Mouse (Mus musculus) neural tube, embryonic 10.5 days (tissue): ENCODE results near the gene Gm11757.
"Not testable (repeated sequence)": the region's sequence is repeated elsewhere in the genome, so short reads cannot be mapped to it uniquely, and the experiment has no call there.

Source experiments
- DNase-seq: peaks from one replicate; pipeline ENCODE4 v3.0.0-alpha.2; 2017; ENCODE audit warnings: low spot score; ENCODE audit errors: extremely low spot score

Gm11757 gene

DNA sequence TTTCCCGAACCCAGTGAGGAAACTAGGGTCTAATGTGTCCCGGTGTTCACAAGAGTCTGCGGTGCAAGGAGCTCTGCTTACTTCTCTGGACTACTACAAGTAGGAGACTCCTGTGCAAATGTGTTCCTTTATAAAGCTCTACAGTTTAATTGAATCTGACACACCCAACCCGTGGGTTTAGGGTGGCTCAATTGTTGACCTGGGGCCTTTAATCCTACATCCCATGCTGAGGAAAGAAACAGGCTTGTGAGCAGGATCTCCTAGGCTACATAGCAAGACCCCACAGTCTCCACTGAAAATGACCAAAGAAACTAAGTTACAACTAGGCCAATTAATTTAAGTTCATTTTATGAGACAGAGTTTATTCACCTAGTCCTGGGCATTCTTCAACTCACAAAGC, at the start of gene Gm11757:
Gene Gm11757, minus strand, starts transcription at position 101 of the 400 bp plus-strand sequence.
- not testable (repeated sequence) for DNase-seq

DNA sequence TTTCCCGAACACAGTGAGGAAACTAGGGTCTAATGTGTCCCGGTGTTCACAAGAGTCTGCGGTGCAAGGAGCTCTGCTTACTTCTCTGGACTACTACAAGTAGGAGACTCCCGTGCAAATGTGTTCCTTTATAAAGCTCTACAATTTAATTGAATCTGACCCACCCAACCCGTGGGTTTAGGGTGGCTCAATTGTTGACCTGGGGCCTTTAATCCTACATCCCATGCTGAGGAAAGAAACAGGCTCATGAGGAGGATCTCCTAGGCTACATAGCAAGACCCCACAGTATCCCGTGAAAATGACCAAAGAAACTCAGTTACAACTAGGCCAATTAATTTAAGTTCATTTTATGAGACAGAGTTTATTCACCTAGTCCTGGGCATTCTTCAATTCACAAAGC, 29.7 kb upstream of the Gm11757 start, which contains the start of gene Gm11756:
Gene Gm11756, minus strand, starts transcription at position 101 of the 400 bp plus-strand sequence.
- DNase-seq: not testable (repeated sequence)

DNA sequence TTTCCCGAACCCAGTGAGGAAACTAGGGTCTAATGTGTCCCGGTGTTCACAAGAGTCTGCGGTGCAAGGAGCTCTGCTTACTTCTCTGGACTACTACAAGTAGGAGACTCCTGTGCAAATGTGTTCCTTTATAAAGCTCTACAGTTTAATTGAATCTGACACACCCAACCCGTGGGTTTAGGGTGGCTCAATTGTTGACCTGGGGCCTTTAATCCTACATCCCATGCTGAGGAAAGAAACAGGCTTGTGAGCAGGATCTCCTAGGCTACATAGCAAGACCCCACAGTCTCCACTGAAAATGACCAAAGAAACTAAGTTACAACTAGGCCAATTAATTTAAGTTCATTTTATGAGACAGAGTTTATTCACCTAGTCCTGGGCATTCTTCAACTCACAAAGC, 14.9 kb upstream of the Gm11757 start, which contains the start of gene Gm13871:
Gene Gm13871, minus strand, starts transcription at position 101 of the 400 bp plus-strand sequence.
- not testable (repeated sequence) for DNase-seq

DNA sequence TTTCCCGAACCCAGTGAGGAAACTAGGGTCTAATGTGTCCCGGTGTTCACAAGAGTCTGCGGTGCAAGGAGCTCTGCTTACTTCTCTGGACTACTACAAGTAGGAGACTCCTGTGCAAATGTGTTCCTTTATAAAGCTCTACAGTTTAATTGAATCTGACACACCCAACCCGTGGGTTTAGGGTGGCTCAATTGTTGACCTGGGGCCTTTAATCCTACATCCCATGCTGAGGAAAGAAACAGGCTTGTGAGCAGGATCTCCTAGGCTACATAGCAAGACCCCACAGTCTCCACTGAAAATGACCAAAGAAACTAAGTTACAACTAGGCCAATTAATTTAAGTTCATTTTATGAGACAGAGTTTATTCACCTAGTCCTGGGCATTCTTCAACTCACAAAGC, 14.7 kb downstream of the Gm11757 start, which contains the start of gene Gm11758:
Gene Gm11758, minus strand, starts transcription at position 101 of the 400 bp plus-strand sequence.
- not testable (repeated sequence) for DNase-seq
